Mouse (Mus musculus): ENCODE measurements around the gene Fgfbp3.
"Not testable (repeated sequence)": the region's sequence is repeated elsewhere in the genome, so short reads cannot be mapped to it uniquely, and the experiment has no call there.

Gene Fgfbp3

GRCm38 (mm10) chr19:36919466-36919865 lies at the start of gene Fgfbp3:
Fgfbp3 (minus strand) TSS chr19:36919615.
- DNase-seq, result no peak

GRCm38 (mm10) chr19:36962544-36963260 lies 43.3 kb upstream of the Fgfbp3 start:
- not testable (repeated sequence) for DNase-seq

GRCm38 (mm10) chr19:36961320-36961719 lies 41.9 kb upstream of the Fgfbp3 start:
- DNase-seq, result no peak

- no peak for DNase-seq
These were observed 38.9 kb upstream of the Fgfbp3 start for GRCm38 (mm10) chr19:36958331-36958730.

GRCm38 (mm10) chr19:36953637-36954206 lies 34.3 kb upstream of the Fgfbp3 start:
- no peak for DNase-seq

GRCm38 (mm10) chr19:36940064-36940463 lies 20.6 kb upstream of the Fgfbp3 start:
- no peak for DNase-seq

- DNase-seq, result peak; percentile 57
These were observed 18.6 kb upstream of the Fgfbp3 start for GRCm38 (mm10) chr19:36938008-36938407.

- no peak for DNase-seq
These were observed 16.9 kb upstream of the Fgfbp3 start for GRCm38 (mm10) chr19:36936285-36936684.

- peak; percentile 55 for DNase-seq
These were observed 13.2 kb upstream of the Fgfbp3 start for GRCm38 (mm10) chr19:36932613-36933012.

GRCm38 (mm10) chr19:36932097-36932496 lies 12.7 kb upstream of the Fgfbp3 start:
- DNase-seq, result no peak

- no peak for DNase-seq
These were observed 10.4 kb upstream of the Fgfbp3 start for GRCm38 (mm10) chr19:36929816-36930215.

GRCm38 (mm10) chr19:36927800-36928361 lies 8.5 kb upstream of the Fgfbp3 start:
- DNase-seq, result no peak

GRCm38 (mm10) chr19:36926553-36927236 lies 7.3 kb upstream of the Fgfbp3 start:
- DNase-seq, result no peak

GRCm38 (mm10) chr19:36925671-36926552 lies 6.5 kb upstream of the Fgfbp3 start, which contains the start of gene Btaf1:
Btaf1 (plus strand) TSS chr19:36926079.
- DNase-seq, result peak; percentile 78

GRCm38 (mm10) chr19:36922936-36923335 lies 3.5 kb upstream of the Fgfbp3 start:
- peak; percentile 54 for DNase-seq

- peak; percentile 44 for DNase-seq
These were observed 2.6 kb upstream of the Fgfbp3 start for GRCm38 (mm10) chr19:36922015-36922414.

- peak; percentile 80 for DNase-seq
These were observed 744 bp downstream of the Fgfbp3 start for GRCm38 (mm10) chr19:36918441-36919301.

- DNase-seq, result no peak
These were observed 2.5 kb downstream of the Fgfbp3 start for GRCm38 (mm10) chr19:36916876-36917389.

GRCm38 (mm10) chr19:36916206-36916605 lies 3.2 kb downstream of the Fgfbp3 start:
- DNase-seq, result no peak

GRCm38 (mm10) chr19:36913064-36913463 lies 6.4 kb downstream of the Fgfbp3 start:
- no peak for DNase-seq

- DNase-seq, result no peak
These were observed 8.9 kb downstream of the Fgfbp3 start for GRCm38 (mm10) chr19:36910424-36911045.
